Mouse (Mus musculus) embryo, embryonic 10 days (tissue): ENCODE measurements around the gene Babam2.
A peak's percentile ranks its signal among the peaks of the same experiment; 100 is the strongest.
"Not testable (repeated sequence)": the region's sequence is repeated elsewhere in the genome, so short reads cannot be mapped to it uniquely, and the experiment has no call there.

ENCODE experiments used
- DNase-seq: peaks from one replicate; pipeline ENCODE4 v3.0.0-alpha.2; 2015; ENCODE audit warnings: low spot score

Gene Babam2

GRCm38 (mm10) chr5:31829588-31829987 lies 132.1 kb downstream of the Babam2 start:
- DNase-seq, result no peak

DNA sequence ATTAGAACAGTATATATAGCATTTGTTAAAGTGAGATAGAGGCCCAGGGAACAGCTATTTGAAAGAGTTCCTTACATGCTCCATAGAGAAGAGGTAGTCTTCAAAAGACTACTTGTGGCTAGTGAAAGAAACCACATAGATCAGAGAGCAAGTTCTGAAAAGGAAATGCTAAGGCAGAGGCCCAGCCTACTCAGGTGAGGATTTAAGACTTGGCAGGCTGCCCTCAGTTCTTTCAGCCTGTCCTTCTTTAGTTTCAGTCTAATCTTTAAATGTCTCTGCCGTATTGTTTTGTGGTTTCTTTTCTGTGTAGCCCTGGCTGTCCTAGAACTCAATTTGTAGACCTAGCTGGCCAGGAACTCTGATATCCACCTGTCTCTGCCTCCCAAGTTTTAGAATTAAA lies 134.1 kb downstream of the Babam2 start:
- no peak for DNase-seq

DNA sequence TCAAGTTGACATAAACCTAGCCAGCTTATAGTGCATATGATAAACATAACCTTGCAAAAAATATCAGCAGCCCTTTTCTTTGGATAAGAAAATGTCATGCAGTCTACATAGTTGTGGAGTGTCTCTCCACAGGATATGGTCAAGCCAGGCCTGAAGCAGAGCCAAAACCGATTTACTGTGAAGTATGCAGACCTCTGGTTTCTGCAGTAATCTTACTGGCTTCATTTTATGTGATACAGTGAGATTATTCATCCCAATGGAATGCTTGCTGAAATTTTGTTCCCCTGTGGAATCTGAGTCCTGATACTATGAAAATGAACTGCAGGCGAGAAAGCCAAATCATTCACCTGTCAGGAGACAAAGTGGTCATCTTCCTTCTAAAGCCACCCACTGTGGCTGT lies 138.2 kb downstream of the Babam2 start:
- no peak for DNase-seq

DNA sequence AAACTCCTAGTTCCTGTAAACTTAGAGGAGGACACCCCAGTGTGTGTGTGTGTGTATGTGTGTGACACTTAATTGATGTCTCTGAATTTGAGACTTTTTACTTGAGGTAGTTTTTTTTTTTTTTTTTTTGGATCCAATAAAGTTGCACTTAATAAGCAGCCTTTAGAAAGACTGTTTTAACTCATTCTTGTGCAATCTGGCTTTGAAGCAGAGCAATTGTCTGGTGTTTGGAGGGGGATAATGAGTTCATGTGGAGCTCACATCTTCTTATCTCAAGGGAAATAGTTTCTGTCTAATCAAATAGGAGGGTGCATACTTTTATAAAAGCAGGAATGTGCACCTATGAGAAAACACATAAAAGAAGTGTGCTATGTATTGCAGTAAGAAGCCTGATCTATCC lies 142.5 kb downstream of the Babam2 start:
- no peak for DNase-seq

- no peak for DNase-seq
Measured at GRCm38 (mm10) chr5:31840406-31840805, 142.9 kb downstream of the Babam2 start.

DNA sequence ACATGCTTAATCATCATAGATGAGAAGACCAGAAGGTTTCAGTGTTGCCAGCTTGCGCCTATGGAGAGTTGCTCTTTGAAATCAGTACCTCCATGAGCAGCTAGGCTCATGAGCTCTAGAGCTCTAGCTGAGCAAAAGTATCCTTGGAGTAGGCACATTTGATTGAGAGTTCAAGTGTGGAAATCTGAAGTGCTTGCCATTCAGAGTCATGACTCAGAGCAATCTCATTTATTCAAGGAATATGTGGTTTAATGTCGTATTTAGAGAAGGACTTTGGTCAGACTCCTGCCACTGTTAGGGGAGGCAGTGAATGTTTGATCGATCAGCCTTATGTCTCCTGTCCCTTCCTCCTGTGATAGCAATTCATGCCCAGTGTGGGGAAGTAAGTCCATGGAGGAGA lies 147.4 kb downstream of the Babam2 start:
- DNase-seq, result no peak

- DNase-seq, result no peak
Measured at GRCm38 (mm10) chr5:31846971-31847370, 149.5 kb downstream of the Babam2 start.

DNA sequence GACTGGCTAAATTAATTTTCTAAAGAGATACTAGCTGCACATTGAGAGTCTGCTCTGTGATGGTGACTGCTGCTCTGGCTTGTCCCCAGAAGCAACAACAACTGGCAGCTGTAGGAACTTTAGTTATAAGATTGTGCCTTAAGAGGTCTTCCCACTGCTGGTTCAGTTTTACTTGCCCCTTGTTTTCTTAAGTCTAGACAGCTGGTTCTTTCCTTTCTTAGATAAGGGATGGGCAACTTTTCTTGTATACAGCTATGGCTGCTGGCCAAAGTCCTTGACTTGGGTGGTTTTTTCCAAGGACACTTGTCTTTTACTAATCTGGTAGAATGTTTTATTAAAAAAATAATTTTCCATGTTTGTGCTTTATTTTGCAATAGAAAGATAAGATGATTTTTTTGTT lies 151.5 kb downstream of the Babam2 start:
- no peak for DNase-seq

- DNase-seq, result no peak
Measured at GRCm38 (mm10) chr5:31852786-31853185, 155.3 kb downstream of the Babam2 start.

DNA sequence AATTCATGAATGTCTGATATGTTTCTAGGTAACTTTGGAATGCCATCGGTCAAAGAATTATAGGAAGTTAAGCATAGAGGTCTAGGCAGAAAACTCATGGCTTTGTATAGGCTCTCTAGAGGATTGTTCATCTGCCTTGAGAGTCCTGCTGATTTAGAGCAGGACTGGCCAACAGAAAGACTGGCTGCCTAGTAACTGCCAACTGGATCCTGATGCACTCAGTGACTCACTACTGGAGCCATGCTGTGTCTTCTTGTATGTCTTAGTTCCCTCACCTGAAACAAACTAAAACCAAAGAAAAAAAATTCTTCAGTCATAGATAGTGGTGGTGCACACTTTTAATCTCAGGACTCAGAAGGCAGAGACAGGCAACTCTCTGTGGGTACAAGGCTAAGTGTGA lies 156.3 kb downstream of the Babam2 start:
- no peak for DNase-seq

- not testable (repeated sequence) for DNase-seq
Measured at GRCm38 (mm10) chr5:31858877-31859276, 161.4 kb downstream of the Babam2 start.

DNA sequence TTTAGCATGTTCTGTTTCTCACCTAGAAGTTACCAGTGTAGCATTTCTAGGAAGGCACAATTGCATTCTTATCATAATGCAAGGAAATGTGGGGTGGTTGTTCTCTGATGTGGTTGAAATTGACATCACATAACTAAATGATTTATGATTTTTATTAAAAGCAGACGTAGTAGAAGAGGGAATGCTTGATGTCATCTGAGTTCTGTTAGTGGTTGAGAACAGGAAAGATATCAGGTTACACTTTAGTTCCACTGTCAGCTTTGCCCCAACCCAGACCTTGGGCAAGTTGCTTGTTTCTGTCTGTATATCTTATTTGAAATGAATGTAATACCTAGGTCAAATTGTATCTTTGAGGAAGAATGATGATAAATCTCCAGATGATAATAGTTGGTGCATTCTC lies 162.9 kb downstream of the Babam2 start:
- peak; percentile 16 for DNase-seq

- no peak for DNase-seq
Measured at GRCm38 (mm10) chr5:31860831-31861624, 163.5 kb downstream of the Babam2 start.

GRCm38 (mm10) chr5:31862753-31863468 lies 165.4 kb downstream of the Babam2 start:
- no peak for DNase-seq

GRCm38 (mm10) chr5:31864095-31864494 lies 166.6 kb downstream of the Babam2 start:
- no peak for DNase-seq

DNA sequence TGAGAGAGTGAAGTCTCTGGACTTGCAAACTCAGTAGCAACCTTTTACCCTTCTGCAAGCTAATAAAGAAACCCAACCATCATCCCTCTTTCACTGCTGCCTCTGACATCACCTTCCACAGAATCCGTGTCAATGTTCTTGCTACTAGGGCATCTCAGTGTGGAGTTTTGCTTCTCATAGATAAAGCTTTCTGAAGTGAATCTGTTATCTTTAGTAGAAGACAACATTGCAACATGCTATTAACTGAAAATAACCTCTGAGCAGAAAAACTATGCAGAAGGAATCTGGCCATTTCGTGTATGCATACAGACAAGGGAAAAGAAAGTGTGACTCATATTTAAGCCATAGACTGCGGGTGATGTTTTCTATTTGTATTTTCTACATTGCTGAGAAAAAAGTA lies 168.6 kb downstream of the Babam2 start:
- DNase-seq, result no peak

DNA sequence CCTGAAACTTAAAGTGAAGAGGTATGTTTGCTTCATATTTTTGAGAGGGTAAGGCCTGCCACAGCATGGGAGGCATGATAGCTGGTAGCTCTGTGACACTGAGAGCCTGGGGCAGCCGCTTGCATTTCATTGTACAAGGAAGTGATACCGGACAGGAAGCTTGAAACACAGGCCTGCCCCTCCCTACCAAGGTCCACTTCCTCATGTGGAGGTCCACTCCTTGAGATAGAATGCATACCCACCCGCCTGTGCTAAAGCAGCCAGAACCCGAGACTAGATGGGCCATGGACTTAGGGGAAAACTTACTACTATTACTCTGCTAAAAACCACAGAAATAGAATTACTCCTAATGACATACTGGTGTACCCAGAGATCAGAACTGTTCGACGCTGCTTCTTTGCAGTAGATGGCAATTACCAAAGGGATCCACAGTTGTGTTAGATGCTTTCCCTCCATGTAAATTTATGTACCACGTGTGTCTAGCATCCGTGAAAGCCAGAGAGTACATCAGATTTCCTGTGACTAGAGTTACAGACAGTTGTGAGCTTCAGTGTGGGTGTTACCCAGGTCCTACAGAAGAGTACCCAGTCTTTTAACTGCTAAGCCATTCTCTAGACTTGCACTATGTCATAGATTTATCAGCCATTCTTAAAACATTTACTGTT lies 173.5 kb downstream of the Babam2 start:
- no peak for DNase-seq

DNA sequence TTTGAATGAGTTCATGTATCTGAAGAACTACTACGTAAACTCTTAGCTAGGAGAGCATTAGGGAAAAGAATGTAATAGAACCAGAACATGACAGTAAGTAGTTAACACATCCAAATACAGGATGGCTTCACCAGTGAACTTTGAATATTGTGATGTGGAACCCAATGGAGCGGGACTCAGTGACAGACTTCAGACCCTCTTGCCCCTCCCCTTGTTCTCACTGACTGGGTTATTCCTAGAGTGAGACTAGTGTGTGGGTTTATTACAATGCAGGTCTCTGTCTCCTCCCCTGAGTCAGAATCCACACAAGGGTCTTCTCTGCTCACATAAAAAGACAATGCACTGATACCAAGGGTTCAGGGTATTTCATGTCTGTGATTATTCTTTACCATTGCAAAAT lies 175.8 kb downstream of the Babam2 start:
- no peak for DNase-seq

GRCm38 (mm10) chr5:31874543-31874942 lies 177.1 kb downstream of the Babam2 start:
- DNase-seq, result no peak

- no peak for DNase-seq
Measured at GRCm38 (mm10) chr5:31875443-31875842, 178.0 kb downstream of the Babam2 start.

- no peak for DNase-seq
Measured at GRCm38 (mm10) chr5:31876216-31876974, 178.9 kb downstream of the Babam2 start.

GRCm38 (mm10) chr5:31880457-31880856 lies 183.0 kb downstream of the Babam2 start:
- no peak for DNase-seq
